Mouse (Mus musculus) heart, postnatal 25 days (tissue): ENCODE measurements around the gene Wdpcp. TPM values are rescaled to one million over a fixed set of nuclear protein-coding genes. Genes with fewer than 3 reads are reported as not detected.

Experiments
- microRNA-seq: library from miRNA; unstranded; fragments of <30 nt; microRNA quantifications from one replicate; pipeline ENCODE4 v1.2.0, GENCODE M21; 2022
- total RNA-seq, 2 experiments: library from RNA; stranded (reverse); gene quantifications; 2 replicates each; pipeline ENCODE4 v1.2.3; 2021

Wdpcp gene
- total RNA-seq, 2 experiments from 2014 or later, result 3.7 to 4.0 TPM

Small RNA genes lying within 50 kb of the gene (microRNA-seq; reads per million reads assigned to microRNA genes)
- not detected for gene Gm22990

Other genes with a start within 250 kb of the Wdpcp start
- 100 to 1,000 TPM; 206 to 224 TPM for gene Ugp2, start 201.0 kb upstream of the Wdpcp start, total RNA-seq
- gene Mdh1, start 132 bp downstream of the Wdpcp start, total RNA-seq, result 1,000 to 10,000 TPM; 2,362 to 2,650 TPM